Mouse (Mus musculus): Measurements from ENCODE around the gene Pak4. TPM values are rescaled to one million over a fixed set of nuclear protein-coding genes. Genes with fewer than 3 reads are reported as not detected.
"Not testable (repeated sequence)": the region's sequence is repeated elsewhere in the genome, so short reads cannot be mapped to it uniquely, and the experiment has no call there.

Pak4 gene
- total RNA-seq, 2 experiments from 2014 or later, result 11.9 to 12.4 TPM

DNA sequence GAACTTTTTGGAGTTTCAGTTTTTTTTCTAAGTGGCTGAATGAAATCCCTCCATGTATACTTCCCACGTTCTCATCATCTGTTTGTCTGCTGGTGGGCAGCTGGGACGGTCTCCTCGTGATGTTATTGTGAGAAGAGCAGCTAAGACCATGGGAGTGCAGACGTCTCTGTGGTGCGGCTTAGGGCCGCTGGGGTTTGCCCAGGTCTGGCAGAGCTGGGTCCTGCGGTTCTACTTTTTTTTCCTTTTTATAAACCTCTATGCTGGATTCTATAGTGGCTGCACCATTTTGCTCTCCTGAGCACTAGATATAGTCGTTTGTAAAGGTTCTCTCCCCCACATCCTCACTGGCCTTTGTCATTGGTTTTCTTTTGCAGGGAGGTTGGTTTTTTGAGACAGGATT, 86.5 kb downstream of the Pak4 start:
- no peak for DNase-seq (ENCODE audit: low spot score in 2 of 2)

DNA sequence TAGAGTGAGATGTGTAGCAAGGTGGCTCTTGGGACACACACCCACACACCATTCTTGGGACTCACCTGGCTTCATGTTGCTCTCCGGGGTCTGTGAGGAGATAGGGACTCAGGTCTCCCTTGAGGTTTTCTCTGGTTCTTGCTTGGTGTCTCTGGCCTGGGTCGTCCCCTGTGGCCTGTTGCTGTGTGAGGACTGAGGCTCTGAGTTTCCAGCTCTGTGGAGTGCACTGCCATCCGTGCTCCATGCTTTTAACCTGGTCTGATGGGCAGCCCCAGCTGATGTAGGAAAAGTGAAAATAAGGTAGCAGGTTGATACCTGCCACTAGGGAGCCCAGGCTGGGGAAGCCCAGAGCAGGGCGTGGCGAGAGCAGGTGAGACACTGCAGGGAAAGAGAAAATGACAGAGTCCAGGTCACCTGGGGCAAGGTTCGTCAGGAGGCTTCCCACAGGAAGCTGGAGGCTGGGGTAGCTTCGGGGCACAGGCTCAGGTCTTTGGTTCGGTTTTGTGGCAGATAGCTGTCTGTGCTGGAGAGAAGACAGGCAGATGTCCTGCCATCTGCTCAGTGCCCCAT, 87.5 kb downstream of the Pak4 start, which contains the start of gene Ifnl2:
TSS of gene Ifnl2 (minus strand) at position 51 of the 570 bp plus-strand sequence.
- not testable (repeated sequence) for DNase-seq (ENCODE audit: low spot score in 2 of 2)

- not testable (repeated sequence) for DNase-seq (ENCODE audit: low spot score in 2 of 2)
Measured at GRCm38 (mm10) chr7:28509121-28509520, 88.9 kb downstream of the Pak4 start.

Small RNAs within 50 kb of the gene (microRNA-seq; reads per million reads assigned to microRNA genes)
- gene Mir7049, result not detected

Other genes with a start within 250 kb of the Pak4 start
- 1,000 to 10,000 TPM; 1,034 to 1,195 TPM for gene Rps16, start 247.5 kb downstream of the Pak4 start, total RNA-seq (2021)
- 10 to 100 TPM; 41.9 to 42.8 TPM for gene Plekhg2, start 225.6 kb downstream of the Pak4 start, total RNA-seq (2021)
- gene Zfp36, start 217.9 kb downstream of the Pak4 start, total RNA-seq (2021), result 1 to 10 TPM; 8.5 to 9.9 TPM
- 10 to 100 TPM; 23.7 to 25.1 TPM for gene Med29, start 205.5 kb downstream of the Pak4 start, total RNA-seq (2021)
- 10 to 100 TPM; 41.2 to 55.6 TPM for gene Paf1, start 205.2 kb downstream of the Pak4 start, total RNA-seq (2021)
- 10 to 100 TPM; 16.1 to 16.2 TPM for gene Gmfg, start 160.7 kb downstream of the Pak4 start, total RNA-seq (2021)
- 1 to 10 TPM; 3.3 to 3.6 TPM for gene Lrfn1, start 146.2 kb downstream of the Pak4 start, total RNA-seq (2021)
- gene Ifnl2, start 87.7 kb downstream of the Pak4 start, total RNA-seq (2021), result not detected
- not detected for gene Ifnl3, start 75.3 kb downstream of the Pak4 start, total RNA-seq (2021)
- not detected for gene Sycn, start 57.3 kb downstream of the Pak4 start, total RNA-seq (2021)
- not detected for gene Nccrp1, start 50.9 kb downstream of the Pak4 start, total RNA-seq (2021)
- gene Samd4b, start within 50 bp of the Pak4 start, total RNA-seq (2021), result 10 to 100 TPM; 43.0 to 44.1 TPM
- not detected for gene Acp7, start 33.1 kb upstream of the Pak4 start, total RNA-seq (2021)
- 1 to 10 TPM; 3.0 to 3.3 TPM for gene Fbxo27, start 94.7 kb upstream of the Pak4 start, total RNA-seq (2021)
- 10 to 100 TPM; 22.1 to 25.3 TPM for gene Fbxo17, start 118.6 kb upstream of the Pak4 start, total RNA-seq (2021)
- 10 to 100 TPM; 34.4 to 34.8 TPM for gene Mrps12, start 143.6 kb upstream of the Pak4 start, total RNA-seq (2021)
- gene Sars2, start 143.8 kb upstream of the Pak4 start, total RNA-seq (2021), result 10 to 100 TPM; 16.2 to 19.5 TPM
- not detected for gene Ccer2, start 158.0 kb upstream of the Pak4 start, total RNA-seq (2021)
- gene Sirt2, start 168.6 kb upstream of the Pak4 start, total RNA-seq (2021), result 10 to 100 TPM; 82.3 to 83.2 TPM
- 10 to 100 TPM; 17.3 to 20.0 TPM for gene Nfkbib, start 169.3 kb upstream of the Pak4 start, total RNA-seq (2021)
- 1 to 10 TPM; 1.7 to 1.8 TPM for gene Rinl, start 190.8 kb upstream of the Pak4 start, total RNA-seq (2021)
- gene Hnrnpl, start 210.4 kb upstream of the Pak4 start, total RNA-seq (2021), result 100 to 1,000 TPM; 369 to 382 TPM
- 100 to 1,000 TPM; 211 to 220 TPM for gene Ech1, start 227.0 kb upstream of the Pak4 start, total RNA-seq (2021)
- 1 to 10 TPM; 5.3 to 8.7 TPM for gene Lgals4, start 235.7 kb upstream of the Pak4 start, total RNA-seq (2021)

Data from gastrocnemius, postnatal 4 days (tissue).